Mouse (Mus musculus): ENCODE data around the gene Neu1.
"Not testable (repeated sequence)": the region's sequence is repeated elsewhere in the genome, so short reads cannot be mapped to it uniquely, and the experiment has no call there.

Gene Neu1

GRCm38 (mm10) chr17:34948721-34949552, 17.9 kb downstream of the Neu1 start:
- not testable (repeated sequence) for DNase-seq (ENCODE audit: low spot score)

- DNase-seq (ENCODE audit: low spot score) = no peak
Observed at GRCm38 (mm10) chr17:34949553-34949969, 18.5 kb downstream of the Neu1 start.

- DNase-seq (ENCODE audit: low spot score) = no peak
Observed at GRCm38 (mm10) chr17:34950514-34951455, 19.7 kb downstream of the Neu1 start.

- no peak for DNase-seq (ENCODE audit: low spot score)
Observed at GRCm38 (mm10) chr17:34951636-34952377, 20.8 kb downstream of the Neu1 start.

GRCm38 (mm10) chr17:34952378-34953040, 21.5 kb downstream of the Neu1 start:
- peak; percentile 66 for DNase-seq (ENCODE audit: low spot score)

- DNase-seq (ENCODE audit: low spot score) = no peak
Observed at GRCm38 (mm10) chr17:34953258-34953657, 22.2 kb downstream of the Neu1 start.

- DNase-seq (ENCODE audit: low spot score) = no peak
Observed at GRCm38 (mm10) chr17:34953904-34954303, 22.9 kb downstream of the Neu1 start.

GRCm38 (mm10) chr17:34954831-34955230, 23.8 kb downstream of the Neu1 start:
- no peak for DNase-seq (ENCODE audit: low spot score)

GRCm38 (mm10) chr17:34955884-34956283, 24.8 kb downstream of the Neu1 start:
- DNase-seq (ENCODE audit: low spot score) = no peak

- DNase-seq (ENCODE audit: low spot score) = no peak
Observed at GRCm38 (mm10) chr17:34956340-34956739, 25.3 kb downstream of the Neu1 start.

- not testable (repeated sequence) for DNase-seq (ENCODE audit: low spot score)
Observed at GRCm38 (mm10) chr17:34957291-34957690, 26.2 kb downstream of the Neu1 start.

GRCm38 (mm10) chr17:34957966-34958365, 26.9 kb downstream of the Neu1 start:
- DNase-seq (ENCODE audit: low spot score) = not testable (repeated sequence)

GRCm38 (mm10) chr17:34958734-34959129, 27.7 kb downstream of the Neu1 start:
- not testable (repeated sequence) for DNase-seq (ENCODE audit: low spot score)

- peak; percentile 68 for DNase-seq (ENCODE audit: low spot score)
Observed at GRCm38 (mm10) chr17:34959130-34959778, 28.2 kb downstream of the Neu1 start, which contains the start of gene Hspa1b. Hspa1b (minus strand) TSS chr17:34959238.

GRCm38 (mm10) chr17:34959881-34960515, 28.9 kb downstream of the Neu1 start:
- DNase-seq (ENCODE audit: low spot score) = no peak

- DNase-seq (ENCODE audit: low spot score) = no peak
Observed at GRCm38 (mm10) chr17:34960702-34961493, 29.8 kb downstream of the Neu1 start.

- no peak for DNase-seq (ENCODE audit: low spot score)
Observed at GRCm38 (mm10) chr17:34962125-34962524, 31.1 kb downstream of the Neu1 start.

- DNase-seq (ENCODE audit: low spot score) = no peak
Observed at GRCm38 (mm10) chr17:34962841-34963240, 31.8 kb downstream of the Neu1 start.

- DNase-seq (ENCODE audit: low spot score) = no peak
Observed at GRCm38 (mm10) chr17:34964640-34965049, 33.6 kb downstream of the Neu1 start.

Data from T-cell, adult 2 months (primary cell).